Mouse (Mus musculus) kidney, postnatal 10 days (tissue): ENCODE results near the gene Slc22a6.
A peak's percentile ranks its signal among the peaks of the same experiment; 100 is the strongest.

Experiments used
- DNase-seq: peaks from one replicate; pipeline ENCODE4 v3.0.0; 2021; ENCODE audit warnings: mixed read lengths

Gene Slc22a6

GRCm38 (mm10) chr19:8617904-8618303, at the start of gene Slc22a6:
Slc22a6 (plus strand) TSS chr19:8618039.
- peak; percentile 28 for DNase-seq

DNA sequence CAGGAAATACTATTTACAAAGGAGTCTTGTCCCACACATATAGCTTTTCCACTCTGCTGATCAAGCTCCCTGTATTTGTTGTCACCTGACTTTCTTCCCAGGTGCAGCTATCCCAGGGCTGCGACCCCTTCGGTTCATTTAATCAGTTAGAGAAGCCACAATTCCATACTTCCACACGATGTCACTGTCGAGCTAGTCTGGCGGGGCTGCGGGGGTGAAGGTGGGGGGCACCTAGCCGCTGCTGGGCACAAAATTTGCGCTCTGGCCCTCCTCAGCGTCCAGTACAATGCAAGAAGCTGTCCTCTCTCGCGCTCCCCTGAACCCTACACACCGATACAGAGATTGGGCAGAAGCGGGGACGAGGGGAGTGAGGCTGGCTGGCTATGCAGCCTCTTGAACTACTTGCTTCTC, 48.4 kb upstream of the Slc22a6 start:
- DNase-seq: peak; percentile 61

DNA sequence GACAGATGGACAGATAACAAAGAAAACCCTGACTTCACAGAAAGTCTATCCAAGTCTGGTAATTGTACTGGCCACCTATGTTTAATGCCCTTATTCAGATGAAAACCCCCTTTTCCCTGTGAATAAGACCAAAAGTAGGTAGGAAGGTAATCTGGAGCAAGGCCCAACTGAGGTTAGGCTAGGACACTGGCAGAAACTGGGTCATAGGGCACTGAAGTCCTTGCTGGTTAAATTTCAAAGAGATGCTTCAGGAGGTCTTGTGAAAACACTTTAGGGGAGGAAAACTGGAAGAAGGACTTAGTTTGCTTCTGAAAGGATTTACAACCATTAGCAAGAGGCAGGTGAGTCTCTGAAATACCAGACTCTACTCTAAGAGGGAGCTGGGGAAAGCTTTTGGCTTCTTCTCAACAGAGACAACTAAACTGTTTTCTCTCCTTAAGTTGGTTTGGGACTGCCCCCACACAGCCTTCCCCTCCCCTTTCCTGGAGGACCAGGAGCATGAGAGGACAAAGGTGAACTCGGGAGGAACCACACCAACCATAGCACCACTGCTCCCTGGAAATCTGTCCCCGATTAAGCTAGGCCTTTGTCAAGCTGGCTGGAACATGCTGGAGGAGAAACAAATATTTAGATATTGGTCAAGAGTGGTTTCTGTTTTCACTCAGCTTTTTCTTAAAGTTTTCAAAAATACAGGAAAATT, 47.3 kb upstream of the Slc22a6 start:
- DNase-seq: peak; percentile 45

GRCm38 (mm10) chr19:8571746-8572145, 46.1 kb upstream of the Slc22a6 start:
- DNase-seq: peak; percentile 59

DNA sequence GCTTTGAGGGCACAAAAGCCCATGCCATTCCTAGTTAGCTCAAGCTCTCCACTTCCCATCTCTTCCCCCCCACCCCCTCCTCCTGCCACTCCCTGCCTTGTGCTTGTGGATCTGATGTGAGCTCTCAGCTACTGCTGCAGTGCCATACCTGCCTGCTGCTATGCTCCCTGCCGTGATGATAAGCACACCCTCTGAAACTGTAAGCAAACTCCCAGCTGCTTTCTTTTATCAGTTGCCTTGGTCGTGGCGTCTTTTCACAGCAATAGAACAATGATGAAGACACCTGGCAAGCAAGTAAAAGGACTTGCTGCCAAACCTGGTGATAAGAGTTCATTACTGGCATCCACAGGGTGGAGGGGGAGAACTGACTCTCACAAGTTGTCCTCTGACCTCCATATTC, 45.4 kb upstream of the Slc22a6 start:
- DNase-seq: no peak

DNA sequence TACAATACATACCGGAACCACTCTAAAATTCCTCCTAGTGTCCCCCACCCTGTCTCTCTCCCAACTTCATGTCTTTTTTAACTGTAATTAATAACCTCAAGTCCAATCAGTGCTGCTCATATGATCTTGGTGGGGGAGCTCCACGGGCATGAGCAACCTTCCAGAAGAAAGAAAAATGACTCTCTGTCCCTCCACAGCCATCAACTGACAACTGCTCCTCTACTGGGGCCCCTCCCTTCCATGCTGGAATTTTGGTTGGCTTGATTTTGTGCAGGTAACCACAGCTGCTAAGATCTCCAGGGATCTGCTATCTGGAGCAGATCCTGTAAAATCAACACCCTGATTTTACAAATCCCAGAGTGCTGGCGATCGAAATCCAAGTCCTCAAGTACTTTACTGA, 40.4 kb upstream of the Slc22a6 start:
- no peak for DNase-seq

- DNase-seq: peak; percentile 77
Measured at GRCm38 (mm10) chr19:8578293-8578969, 39.4 kb upstream of the Slc22a6 start.

GRCm38 (mm10) chr19:8578970-8579342, 38.9 kb upstream of the Slc22a6 start:
- DNase-seq: no peak

- no peak for DNase-seq
Measured at GRCm38 (mm10) chr19:8585298-8585697, 32.5 kb upstream of the Slc22a6 start.

DNA sequence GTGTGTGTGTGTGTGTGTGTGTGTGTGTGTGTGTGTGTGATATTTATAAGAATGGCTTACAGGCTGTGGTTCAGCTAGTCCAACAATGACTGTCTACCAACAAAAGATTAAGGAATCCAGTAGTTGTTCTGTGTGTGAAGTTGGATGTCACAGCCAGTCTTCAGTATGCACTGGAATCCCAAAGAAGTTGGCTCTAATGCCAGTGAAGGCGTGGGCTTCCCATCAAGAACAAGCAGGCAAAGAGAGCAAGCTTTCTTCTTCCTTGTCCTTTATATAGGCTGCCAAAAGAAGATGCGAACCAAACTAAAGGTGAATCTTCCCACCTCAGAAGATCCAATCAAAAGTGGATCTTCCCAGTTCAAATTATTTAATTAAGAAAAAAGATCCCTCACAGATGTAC, 31.9 kb upstream of the Slc22a6 start:
- no peak for DNase-seq

DNA sequence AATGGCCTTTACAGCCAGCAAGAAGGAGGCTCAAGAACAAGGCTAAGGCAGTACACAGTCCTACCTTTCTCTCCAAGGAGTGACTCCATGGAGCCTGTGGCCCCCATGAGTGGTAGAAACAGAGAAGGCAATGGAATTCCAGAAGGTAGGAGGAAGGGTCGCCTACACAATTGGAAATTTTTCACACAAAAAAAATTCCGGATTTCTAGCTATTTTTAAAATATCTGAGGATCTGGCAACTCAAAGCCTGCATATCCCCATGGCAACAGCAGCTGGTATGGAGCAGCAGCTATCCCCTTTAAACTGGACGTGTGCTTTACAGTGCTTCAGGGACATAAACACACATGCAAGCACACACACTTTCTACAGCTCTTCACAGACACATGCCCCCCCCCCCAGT, 31.5 kb upstream of the Slc22a6 start:
- no peak for DNase-seq

DNA sequence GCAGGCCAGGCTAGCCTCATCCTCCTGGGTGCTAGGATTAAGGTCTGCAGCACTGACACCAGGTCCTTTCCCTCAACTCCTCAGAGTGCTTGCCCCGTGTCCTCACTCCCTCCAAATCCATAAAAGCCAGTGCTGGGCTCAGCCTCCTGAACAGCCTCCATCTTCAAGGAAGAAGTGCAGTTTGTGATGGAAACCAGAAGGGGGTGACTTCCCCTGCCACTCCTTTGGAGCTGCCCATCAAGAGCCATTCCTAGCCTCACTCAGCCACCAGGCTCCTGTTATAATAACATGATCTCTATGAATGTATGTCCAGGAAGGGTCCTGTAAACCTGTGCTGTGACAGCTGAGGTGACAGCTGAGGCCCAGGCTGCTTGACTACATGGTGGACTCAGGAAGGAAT, 30.5 kb upstream of the Slc22a6 start:
- DNase-seq: no peak

- no peak for DNase-seq
Measured at GRCm38 (mm10) chr19:8590954-8591353, 26.9 kb upstream of the Slc22a6 start, which contains the start of gene Slc22a8. Slc22a8 (plus strand) TSS chr19:8591254.

- no peak for DNase-seq
Measured at GRCm38 (mm10) chr19:8592155-8592554, 25.7 kb upstream of the Slc22a6 start.

- DNase-seq: peak; percentile 57
Measured at GRCm38 (mm10) chr19:8592873-8593408, 24.9 kb upstream of the Slc22a6 start.

- no peak for DNase-seq
Measured at GRCm38 (mm10) chr19:8593833-8594232, 24.0 kb upstream of the Slc22a6 start.

- peak; percentile 36 for DNase-seq
Measured at GRCm38 (mm10) chr19:8594518-8594917, 23.3 kb upstream of the Slc22a6 start.

- DNase-seq: no peak
Measured at GRCm38 (mm10) chr19:8597269-8597668, 20.6 kb upstream of the Slc22a6 start.

GRCm38 (mm10) chr19:8599229-8599628, 18.6 kb upstream of the Slc22a6 start:
- peak; percentile 30 for DNase-seq

DNA sequence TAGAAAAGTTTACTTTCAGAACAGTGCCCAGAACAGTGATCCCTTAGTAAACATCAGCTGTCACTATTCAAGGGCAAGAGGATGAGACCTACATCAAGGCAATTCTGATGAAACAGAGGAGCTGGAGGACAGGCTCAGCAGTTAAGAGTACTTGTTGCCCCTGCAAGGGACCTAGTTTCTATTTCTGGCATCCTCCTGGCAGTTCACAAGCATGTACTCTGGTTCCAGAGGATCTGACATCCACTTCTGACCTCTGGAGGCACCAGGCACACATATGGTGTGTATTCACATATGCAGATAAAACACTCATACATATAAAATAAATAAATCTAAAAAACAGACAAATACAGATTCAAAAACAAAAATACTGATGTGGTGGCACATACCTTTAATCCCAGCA, 15.9 kb upstream of the Slc22a6 start:
- DNase-seq: no peak

DNA sequence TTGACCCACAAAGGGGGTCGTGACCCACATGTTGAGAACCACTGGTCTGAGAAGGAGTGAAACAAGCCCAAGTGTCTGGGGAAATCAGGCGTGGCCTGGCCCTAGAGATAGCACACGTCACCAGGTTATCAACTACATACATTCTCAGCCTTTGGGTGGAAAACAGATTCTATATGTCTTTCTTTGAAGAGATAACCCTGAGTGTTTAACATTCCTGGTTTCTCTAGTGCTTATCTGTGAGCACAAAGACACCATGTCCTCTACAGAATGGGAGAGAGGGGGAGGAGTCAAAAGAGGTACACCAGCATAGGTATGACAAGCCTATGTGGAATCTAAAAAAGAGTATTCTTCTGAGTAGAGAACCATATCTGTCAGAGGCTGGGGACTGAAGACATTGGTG, 14.9 kb upstream of the Slc22a6 start:
- no peak for DNase-seq

DNA sequence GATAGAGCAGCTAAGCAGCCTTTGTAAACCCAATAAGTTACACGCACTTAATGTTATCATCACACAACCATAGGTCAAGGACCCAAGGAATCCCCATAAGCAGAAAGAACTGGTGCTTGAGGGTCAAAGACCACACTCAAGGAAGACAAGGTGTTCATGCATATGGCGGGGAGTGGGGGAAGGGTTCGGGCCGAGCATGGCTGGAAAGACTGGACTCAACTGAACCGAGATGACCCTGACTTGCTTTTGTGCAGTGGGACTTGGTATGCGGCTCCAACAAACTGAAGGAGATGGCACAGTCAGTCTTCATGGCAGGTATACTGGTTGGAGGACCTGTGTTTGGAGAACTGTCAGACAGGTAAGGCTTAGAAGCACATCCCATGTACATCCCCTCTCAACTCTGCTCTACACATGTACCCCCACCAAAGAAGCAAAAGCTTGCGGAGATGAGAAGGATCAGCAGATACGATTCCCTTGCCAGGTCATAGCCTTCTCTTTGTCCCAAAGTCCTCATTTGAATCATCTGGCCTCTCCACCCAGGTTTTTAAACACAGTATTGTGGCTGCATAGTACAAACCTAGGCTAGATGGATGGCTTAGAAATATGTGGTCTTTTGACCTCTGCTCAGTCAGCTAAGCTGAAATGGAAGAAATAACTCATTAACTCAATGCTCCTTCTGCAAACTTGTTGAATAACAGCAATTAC, 13.2 kb upstream of the Slc22a6 start:
- peak; percentile 21 for DNase-seq

DNA sequence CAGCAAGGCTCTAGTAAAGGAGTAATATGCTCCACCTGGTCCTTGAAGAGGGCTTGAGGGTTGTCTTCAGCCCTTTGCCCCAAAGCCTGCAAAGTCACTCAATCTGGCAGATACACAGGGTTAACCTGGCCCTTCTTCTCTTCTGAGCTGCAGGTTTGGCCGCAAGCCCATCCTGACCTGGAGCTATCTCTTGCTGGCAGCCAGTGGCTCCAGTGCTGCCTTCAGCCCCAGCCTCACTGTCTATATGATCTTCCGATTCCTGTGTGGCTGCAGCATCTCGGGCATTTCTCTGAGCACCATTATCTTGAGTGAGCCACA, 12.6 kb upstream of the Slc22a6 start:
- DNase-seq: peak; percentile 75
